Mouse (Mus musculus) intestine, embryonic 15.5 days (tissue): ENCODE results near the gene Lrrc75a. TPM values are rescaled to one million over a fixed set of nuclear protein-coding genes. Genes with fewer than 3 reads are reported as not detected.

Source experiments
- ATAC-seq: fragments of 200-750 bp; cut with Nextera tagmentation; 2 replicates; pipeline ENCODE4 v1.8.0; 2017; ENCODE audit warnings: moderate TSS enrichment, moderate library complexity
- H3K27ac ChIP-seq: fragments of 300-500 bp; sonication (generic); 2 replicates; pipeline ENCODE4 v1.5.1; 2015; ENCODE audit warnings: mild to moderate bottlenecking, inconsistent platforms
- H3K27me3 ChIP-seq: fragments of 300-500 bp; sonication (generic); replicated peaks from 2 replicates; pipeline ENCODE4 v1.6.1; 2015; ENCODE audit warnings: inconsistent platforms
- H3K36me3 ChIP-seq: fragments of 300-500 bp; sonication (generic); 2 replicates; pipeline ENCODE4 v1.6.1; 2015; ENCODE audit warnings: inconsistent platforms
- H3K4me1 ChIP-seq: fragments of 300-500 bp; sonication (generic); replicated peaks from 2 replicates; pipeline ENCODE4 v1.6.1; 2015; ENCODE audit warnings: inconsistent platforms
- H3K4me2 ChIP-seq: fragments of 300-500 bp; sonication (generic); replicated peaks from 2 replicates; pipeline ENCODE4 v1.6.1; 2015; ENCODE audit warnings: mild to moderate bottlenecking, inconsistent platforms
- H3K4me3 ChIP-seq: fragments of 300-500 bp; sonication (generic); replicated peaks from 2 replicates; pipeline ENCODE4 v1.5.1; 2015; ENCODE audit warnings: inconsistent platforms
- H3K9ac ChIP-seq: fragments of 300-500 bp; sonication (generic); 2 replicates; pipeline ENCODE4 v1.6.1; 2015; ENCODE audit warnings: inconsistent platforms
- H3K9me3 ChIP-seq: fragments of 300-500 bp; sonication (generic); 2 replicates; pipeline ENCODE4 v1.6.1; 2016; ENCODE audit warnings: inconsistent platforms
- WGBS: fragments of 180-500 bp; shearing (Covaris S2); methylation state at CpG from one replicate; pipeline ENCODE4 v1.1.7; 2015; 5-methylcytosine and 5-hydroxymethylcytosine counted together
- polyA plus RNA-seq: library from polyadenylated mRNA; unstranded; fragments of >200 nt; fragmentation: Nextera tagmentation; extraction: Ambion mirVana; gene quantifications from 2 replicates; pipeline ENCODE4 v1.2.1, GENCODE M21; 2015

The Lrrc75a gene
- polyA plus RNA-seq, 1 experiment from 2014 or later, result 17.3 TPM

DNA sequence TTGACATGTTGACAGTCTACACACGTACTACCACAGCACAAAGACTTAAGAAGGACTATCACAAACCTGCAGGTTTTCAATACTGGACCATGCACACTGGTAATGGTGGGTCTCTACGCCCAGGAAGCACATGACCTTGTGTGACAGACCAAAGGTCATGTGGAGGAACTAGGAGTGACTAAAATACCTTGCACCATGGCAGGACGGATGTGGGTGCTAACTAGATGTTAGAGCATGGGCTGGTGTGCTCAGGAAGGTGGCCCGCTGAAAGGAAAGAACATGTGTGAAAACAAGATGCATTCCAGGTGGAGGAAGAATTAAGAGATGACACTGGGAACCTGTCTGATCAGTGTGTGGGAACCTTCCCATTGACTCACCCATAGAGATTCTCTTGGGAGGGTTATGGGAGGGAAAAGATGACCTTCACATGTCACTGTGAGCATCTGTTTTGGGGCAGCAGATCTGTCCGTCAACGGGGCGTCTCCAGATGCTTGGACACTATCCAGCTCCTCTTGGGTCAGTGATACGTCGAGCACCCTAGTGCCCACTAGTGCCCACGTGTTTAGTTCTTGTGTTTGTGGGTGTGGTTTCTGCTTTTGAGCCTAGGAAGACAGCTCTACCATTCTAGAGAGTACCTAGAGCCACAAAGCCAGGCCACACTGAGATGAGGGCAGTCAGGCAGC, 4.5 kb downstream of the Lrrc75a start:
- no peaks in the 10 kb centered on the region for H3K9me3 ChIP-seq
- 83% methylated on average over 10 of the region's 10 CpGs for WGBS
- H3K36me3 ChIP-seq, result no peaks in the 10 kb centered on the region
- H3K27ac ChIP-seq, result peak overlapping the region; percentile 60; the same call in 1 of the 2 replicates
- no peaks in the 10 kb centered on the region for H3K27me3 ChIP-seq
- no peak for ATAC-seq
- H3K4me1 ChIP-seq, result peaks cover 50% of the 10 kb centered on the region
- no peak overlapping the region for H3K4me2 ChIP-seq
- no peak overlapping the region for H3K9ac ChIP-seq
- H3K4me3 ChIP-seq, result no peak overlapping the region

GRCm38 (mm10) chr11:62643011-62643631, 5.2 kb downstream of the Lrrc75a start:
- peak; percentile 48; the same call in 1 of the 2 replicates for ATAC-seq
- H3K27ac ChIP-seq, result peak overlapping the region; percentile 60
- H3K4me1 ChIP-seq, result peaks cover 50% of the 10 kb centered on the region
- H3K9ac ChIP-seq, result no peak overlapping the region
- no peaks in the 10 kb centered on the region for H3K9me3 ChIP-seq
- H3K4me3 ChIP-seq, result no peak overlapping the region
- H3K4me2 ChIP-seq, result 0 out of 2 replicates have a peak overlapping the region, but pooled peaks have one; percentile 9
- H3K36me3 ChIP-seq, result no peaks in the 10 kb centered on the region
- H3K27me3 ChIP-seq, result no peaks in the 10 kb centered on the region
- 78% methylated on average over 8 of the region's 8 CpGs for WGBS

DNA sequence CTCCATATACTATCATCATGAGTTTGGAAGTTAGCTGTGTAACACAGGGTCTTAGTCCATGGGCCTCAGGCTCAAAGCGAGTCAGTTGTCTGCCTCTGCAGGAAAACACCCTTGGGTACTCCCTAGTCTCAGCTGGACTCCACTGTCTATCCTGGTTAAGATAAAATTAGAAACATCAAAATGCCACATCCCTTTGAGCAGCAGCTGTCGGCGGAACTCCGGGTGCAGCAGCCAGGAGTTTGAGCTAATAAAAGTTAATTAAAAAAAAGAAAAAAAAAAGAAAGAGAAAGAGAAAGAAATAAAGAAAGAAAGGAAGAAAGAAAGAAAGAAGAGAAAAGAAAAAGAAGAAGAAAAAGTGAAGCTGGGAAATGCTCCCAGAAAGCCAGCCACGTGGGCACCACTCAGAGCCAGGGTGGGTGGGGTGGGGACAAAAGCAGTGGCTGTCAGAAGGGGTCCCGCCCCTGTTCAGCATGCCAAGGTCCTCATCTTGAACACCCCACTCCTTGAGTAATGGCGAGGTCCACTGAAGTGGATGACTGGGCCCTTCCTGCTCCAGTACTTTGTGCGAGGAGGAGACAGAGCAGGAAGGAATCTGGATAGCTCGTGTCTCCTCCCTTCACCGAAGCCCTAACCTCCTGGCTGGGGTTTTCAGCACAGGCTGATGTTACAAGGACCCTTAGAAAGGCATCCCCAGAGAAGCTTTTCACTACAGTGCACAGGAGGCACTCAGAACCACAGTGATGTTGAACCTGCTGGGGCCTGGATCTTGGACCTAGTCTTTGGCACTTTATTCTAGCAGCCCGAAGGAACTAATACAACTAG, 6.1 kb downstream of the Lrrc75a start:
- Histone ChIP-seq H3K9ac (no peak overlapping the region), H3K4me1 (peaks cover 44% of the 10 kb centered on the region), H3K9me3 (no peaks in the 10 kb centered on the region), H3K4me2 (no peak overlapping the region), H3K4me3 (no peak overlapping the region), H3K27ac (no peak overlapping the region), H3K36me3 (no peaks in the 10 kb centered on the region), H3K27me3 (no peaks in the 10 kb centered on the region)
- no peak for ATAC-seq
- WGBS, result 63% methylated on average over 11 of the region's 11 CpGs

- no peak overlapping the region for H3K27ac ChIP-seq
- ATAC-seq, result no peak
- H3K27me3 ChIP-seq, result no peaks in the 10 kb centered on the region
- H3K9me3 ChIP-seq, result no peaks in the 10 kb centered on the region
- no peak overlapping the region for H3K4me2 ChIP-seq
- no peak overlapping the region for H3K9ac ChIP-seq
- no peak overlapping the region for H3K4me3 ChIP-seq
- 83% methylated on average over 3 of the region's 3 CpGs for WGBS
- H3K36me3 ChIP-seq, result no peaks in the 10 kb centered on the region
- H3K4me1 ChIP-seq, result peaks cover 41% of the 10 kb centered on the region
These were observed 7.9 kb downstream of the Lrrc75a start for GRCm38 (mm10) chr11:62640378-62640777.

- 85% methylated on average over 4 of the region's 4 CpGs for WGBS
- H3K9ac ChIP-seq, result no peak overlapping the region
- H3K4me3 ChIP-seq, result no peak overlapping the region
- no peak for ATAC-seq
- no peaks in the 10 kb centered on the region for H3K27me3 ChIP-seq
- H3K4me2 ChIP-seq, result no peak overlapping the region
- no peaks in the 10 kb centered on the region for H3K9me3 ChIP-seq
- H3K36me3 ChIP-seq, result no peaks in the 10 kb centered on the region
- no peak overlapping the region for H3K27ac ChIP-seq
- H3K4me1 ChIP-seq, result peaks cover 25% of the 10 kb centered on the region
These were observed 9.9 kb downstream of the Lrrc75a start for GRCm38 (mm10) chr11:62638402-62638801.

- no peak overlapping the region for H3K4me2 ChIP-seq
- no peaks in the 10 kb centered on the region for H3K27me3 ChIP-seq
- no peak overlapping the region for H3K27ac ChIP-seq
- H3K9me3 ChIP-seq, result no peaks in the 10 kb centered on the region
- ATAC-seq, result no peak
- no peak overlapping the region for H3K9ac ChIP-seq
- H3K4me3 ChIP-seq, result no peak overlapping the region
- 82% methylated on average over 6 of the region's 6 CpGs for WGBS
- peaks cover 20% of the 10 kb centered on the region for H3K4me1 ChIP-seq
- H3K36me3 ChIP-seq, result no peaks in the 10 kb centered on the region
These were observed 10.5 kb downstream of the Lrrc75a start for GRCm38 (mm10) chr11:62637806-62638205.

- Histone ChIP-seq H3K4me3 (no peak overlapping the region), H3K4me1 (peaks cover 18% of the 10 kb centered on the region), H3K36me3 (no peaks in the 10 kb centered on the region), H3K9ac (no peak overlapping the region), H3K27me3 (no peaks in the 10 kb centered on the region), H3K27ac (no peak overlapping the region), H3K4me2 (no peak overlapping the region), H3K9me3 (no peaks in the 10 kb centered on the region)
- 88% methylated on average over 5 of the region's 5 CpGs for WGBS
- ATAC-seq, result no peak
These were observed 10.9 kb downstream of the Lrrc75a start for GRCm38 (mm10) chr11:62637401-62637800.

- H3K9me3 ChIP-seq, result no peaks in the 10 kb centered on the region
- no peaks in the 10 kb centered on the region for H3K36me3 ChIP-seq
- H3K4me1 ChIP-seq, result peaks cover 17% of the 10 kb centered on the region
- H3K4me3 ChIP-seq, result no peak overlapping the region
- no peaks in the 10 kb centered on the region for H3K27me3 ChIP-seq
- ATAC-seq, result no peak
- H3K9ac ChIP-seq, result no peak overlapping the region
- WGBS, result 73% methylated on average over 3 of the region's 3 CpGs
- no peak overlapping the region for H3K4me2 ChIP-seq
- no peak overlapping the region for H3K27ac ChIP-seq
These were observed 11.5 kb downstream of the Lrrc75a start for GRCm38 (mm10) chr11:62636840-62637221.

DNA sequence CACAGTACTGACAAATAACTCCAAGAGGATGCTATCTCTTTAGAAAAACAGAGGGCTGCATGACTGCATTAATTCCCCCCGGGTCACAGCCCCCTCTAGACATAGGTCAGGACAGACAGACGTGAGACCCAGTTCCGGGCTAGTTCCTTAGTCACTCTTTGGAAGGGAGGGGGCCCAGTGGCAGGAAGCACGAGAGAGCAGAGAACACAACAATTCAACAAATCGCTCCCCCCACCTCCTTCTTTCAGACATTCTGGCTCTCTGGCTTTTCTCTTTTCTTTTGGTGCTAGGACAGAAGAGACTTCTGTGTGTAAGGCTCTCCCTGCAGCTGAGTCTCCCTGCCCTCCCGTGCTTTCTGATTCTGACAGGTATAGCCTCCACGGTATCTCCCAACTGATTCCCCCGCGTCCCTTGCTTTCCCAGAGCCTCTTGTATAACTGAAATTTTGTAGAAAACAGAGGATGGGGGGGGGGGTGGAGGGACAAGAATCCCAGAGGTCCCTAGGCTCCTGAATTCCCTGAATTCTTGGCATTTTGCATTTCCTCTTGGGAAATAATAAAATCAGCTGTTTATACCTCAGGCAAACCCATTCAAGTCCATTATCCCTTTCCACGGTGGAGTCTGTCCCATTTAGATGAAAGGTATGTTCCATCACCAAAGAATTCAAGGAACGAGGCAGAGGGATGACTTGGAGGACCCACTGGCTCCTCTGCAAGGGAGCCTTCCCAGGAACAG, 12.1 kb downstream of the Lrrc75a start:
- no peak for ATAC-seq
- no peaks in the 10 kb centered on the region for H3K27me3 ChIP-seq
- no peak overlapping the region for H3K4me2 ChIP-seq
- H3K27ac ChIP-seq, result no peak overlapping the region
- no peak overlapping the region for H3K4me3 ChIP-seq
- peaks cover 15% of the 10 kb centered on the region for H3K4me1 ChIP-seq
- no peaks in the 10 kb centered on the region for H3K9me3 ChIP-seq
- WGBS, result 63% methylated on average over 11 of the region's 11 CpGs
- no peaks in the 10 kb centered on the region for H3K36me3 ChIP-seq
- no peak overlapping the region for H3K9ac ChIP-seq

GRCm38 (mm10) chr11:62635406-62635805, 12.9 kb downstream of the Lrrc75a start:
- Histone ChIP-seq H3K9ac (no peak overlapping the region), H3K4me3 (no peak overlapping the region), H3K27ac (0 out of 2 replicates have a peak overlapping the region, but pooled peaks have one; percentile 2), H3K4me2 (no peak overlapping the region), H3K36me3 (no peaks in the 10 kb centered on the region), H3K4me1 (peaks cover 22% of the 10 kb centered on the region), H3K9me3 (no peaks in the 10 kb centered on the region), H3K27me3 (no peaks in the 10 kb centered on the region)
- ATAC-seq, result no peak
- 54% methylated on average over 3 of the region's 3 CpGs for WGBS

DNA sequence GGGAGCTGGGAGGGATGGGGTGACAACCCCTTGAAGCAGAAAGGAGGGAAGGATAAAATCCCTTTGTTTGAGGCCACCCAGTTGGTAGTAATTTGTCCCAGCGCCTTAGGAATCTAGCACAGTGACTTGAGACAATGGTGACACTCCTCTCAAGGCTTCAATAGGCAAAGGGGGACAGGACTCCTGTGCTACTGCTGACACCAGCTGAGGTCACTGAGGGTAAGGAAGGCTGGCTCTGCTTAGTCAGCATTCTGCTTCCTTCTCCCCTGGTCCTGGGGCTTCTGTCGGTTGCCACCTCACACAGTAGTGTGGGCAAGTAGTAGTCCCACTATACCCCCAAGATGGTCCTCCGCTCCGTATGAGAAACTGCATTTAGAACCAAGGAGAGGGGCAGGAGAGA, 17.2 kb downstream of the Lrrc75a start:
- H3K4me2 ChIP-seq, result no peak overlapping the region
- H3K9ac ChIP-seq, result no peak overlapping the region
- no peak overlapping the region for H3K4me3 ChIP-seq
- no peaks in the 10 kb centered on the region for H3K27me3 ChIP-seq
- H3K36me3 ChIP-seq, result no peaks in the 10 kb centered on the region
- no peak for ATAC-seq
- no peak overlapping the region for H3K27ac ChIP-seq
- WGBS, result 58% methylated on average over 4 of the region's 4 CpGs
- H3K4me1 ChIP-seq, result peaks cover 32% of the 10 kb centered on the region
- H3K9me3 ChIP-seq, result no peaks in the 10 kb centered on the region; the same call in 1 of the 2 replicates
